Mouse (Mus musculus): ENCODE data around the gene Rab37. TPM values are rescaled to one million over a fixed set of nuclear protein-coding genes. Genes with fewer than 3 reads are reported as not detected.

Gene Rab37
- polyA plus RNA-seq (2012; rRNA removed): 0.60 and 0.72 TPM in 2 replicates

- DNase-seq (ENCODE audit: low read depth): no peak
Measured at GRCm38 (mm10) chr11:115091362-115091901, at the start of gene Rab37. Rab37 (plus strand) TSS chr11:115091431.

- no peak for DNase-seq (ENCODE audit: low read depth)
Measured at GRCm38 (mm10) chr11:115048259-115048658, 43.0 kb upstream of the Rab37 start, which contains the start of gene Cd300ld3. Cd300ld3 (minus strand) TSS chr11:115048409.

DNA sequence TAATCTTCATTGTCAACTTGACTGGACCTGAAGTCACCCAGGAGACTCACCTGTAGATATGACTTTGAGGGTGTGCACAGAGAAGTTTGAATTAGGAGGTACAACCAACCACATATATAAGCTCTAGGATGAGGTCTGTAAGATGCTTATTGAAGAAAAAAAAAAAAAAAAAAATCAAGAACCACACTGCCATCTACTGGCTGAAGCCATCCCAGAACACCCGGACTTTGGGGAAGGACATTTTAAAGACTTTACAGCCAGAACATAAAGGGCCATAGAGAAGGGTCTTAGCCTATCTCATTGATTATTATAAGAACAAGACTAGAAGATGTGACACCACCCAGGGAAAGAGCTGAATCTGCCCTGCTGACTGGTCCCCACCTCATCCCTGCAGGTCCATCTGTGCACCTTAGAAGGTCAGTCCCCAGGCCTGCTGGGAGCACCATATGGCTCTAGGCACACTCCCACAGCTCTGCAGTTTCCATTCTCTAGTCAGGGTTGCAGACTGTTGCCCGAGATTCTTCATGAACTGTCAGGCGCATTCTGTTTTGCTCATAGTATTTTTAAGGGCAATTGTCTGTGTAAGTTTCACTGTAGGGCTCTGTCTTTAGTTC is 41.8 kb upstream of the Rab37 start:
- DNase-seq (ENCODE audit: low read depth): no peak

GRCm38 (mm10) chr11:115052206-115052605 is 39.0 kb upstream of the Rab37 start:
- no peak for DNase-seq (ENCODE audit: low read depth)

DNA sequence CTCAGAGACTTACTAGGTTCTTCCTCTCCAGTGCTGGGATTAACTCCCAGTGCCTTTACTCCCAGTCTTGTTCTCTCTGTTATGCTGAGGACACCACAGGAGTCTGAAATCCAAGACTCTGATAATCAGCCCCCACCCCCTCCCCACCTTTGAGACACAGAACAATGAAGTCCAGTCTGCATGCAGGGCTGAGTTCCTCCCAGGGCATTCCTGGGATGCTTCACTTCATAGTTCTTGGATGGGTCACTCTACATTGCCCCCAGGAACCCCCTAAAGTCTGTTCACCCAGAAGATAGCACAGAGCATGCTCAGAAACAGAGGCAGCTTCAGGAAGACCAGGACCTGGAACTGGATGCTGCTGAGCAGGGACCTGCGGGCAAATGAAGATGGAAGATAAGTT is 38.2 kb upstream of the Rab37 start:
- no peak for DNase-seq (ENCODE audit: low read depth)

GRCm38 (mm10) chr11:115054537-115054936 is 36.7 kb upstream of the Rab37 start:
- DNase-seq (ENCODE audit: low read depth): no peak

DNA sequence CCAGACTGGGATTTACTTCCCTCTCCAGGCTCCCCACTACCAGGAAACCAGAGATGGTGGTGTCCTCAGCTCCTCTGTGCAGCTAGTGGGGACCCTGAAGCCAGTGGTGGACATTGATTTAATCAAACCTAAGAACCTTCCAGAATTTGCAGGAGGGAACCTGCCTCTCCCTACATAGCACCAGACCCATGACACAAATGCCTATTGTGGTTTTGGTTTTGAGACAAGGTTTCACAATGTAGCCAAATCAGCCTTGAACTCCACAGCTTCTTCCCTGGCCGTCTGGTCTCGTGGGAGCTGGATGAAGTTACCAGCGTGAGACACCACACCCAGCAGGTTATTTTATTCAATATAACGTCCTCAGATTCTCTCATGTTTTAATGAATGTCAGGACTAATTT is 32.5 kb upstream of the Rab37 start:
- DNase-seq (ENCODE audit: low read depth): no peak

GRCm38 (mm10) chr11:115059797-115060196 is 31.4 kb upstream of the Rab37 start:
- no peak for DNase-seq (ENCODE audit: low read depth)

DNA sequence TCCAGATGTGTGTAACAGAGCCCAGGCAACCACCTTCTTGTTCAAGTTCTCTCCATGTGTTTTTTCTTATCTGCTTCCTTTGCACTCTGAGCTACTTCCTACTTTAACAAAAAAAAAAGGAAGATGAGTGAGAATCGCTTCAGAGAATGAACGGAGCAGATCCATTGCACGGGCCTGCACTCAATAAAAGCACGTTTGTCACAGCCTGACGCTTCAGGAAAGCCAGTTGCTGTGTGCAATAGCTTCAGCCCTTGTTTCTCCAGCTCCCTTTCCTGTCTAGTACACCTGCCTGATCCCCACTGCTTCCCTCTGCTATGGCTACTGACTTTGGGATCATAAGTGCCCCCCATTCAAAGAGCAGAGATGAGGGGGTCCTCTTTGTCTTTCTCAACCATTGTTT is 29.2 kb upstream of the Rab37 start, which contains the start of gene Cd300e:
Gene Cd300e (minus strand): TSS at position 101 of the 400 bp plus-strand sequence.
- DNase-seq (ENCODE audit: low read depth): no peak

DNA sequence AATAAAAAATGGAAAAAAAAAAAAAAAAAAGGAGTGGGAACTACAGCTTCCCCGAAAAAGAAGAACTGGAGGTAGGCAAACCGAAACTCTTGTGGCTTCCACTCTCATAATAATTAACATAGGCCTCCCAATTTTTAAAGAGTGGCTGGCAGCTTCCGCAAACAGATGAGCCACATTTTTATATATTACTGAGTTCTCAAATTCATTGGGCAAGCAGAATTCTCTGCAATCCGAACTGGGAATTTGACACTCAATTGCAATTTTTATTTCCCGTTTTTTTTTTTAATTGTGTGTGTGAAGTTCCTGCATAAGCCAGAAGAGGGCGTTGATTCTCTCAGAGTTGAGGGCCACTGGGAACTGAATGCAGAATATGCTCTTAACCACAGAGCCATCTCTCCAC is 24.5 kb upstream of the Rab37 start:
- DNase-seq (ENCODE audit: low read depth): no peak

DNA sequence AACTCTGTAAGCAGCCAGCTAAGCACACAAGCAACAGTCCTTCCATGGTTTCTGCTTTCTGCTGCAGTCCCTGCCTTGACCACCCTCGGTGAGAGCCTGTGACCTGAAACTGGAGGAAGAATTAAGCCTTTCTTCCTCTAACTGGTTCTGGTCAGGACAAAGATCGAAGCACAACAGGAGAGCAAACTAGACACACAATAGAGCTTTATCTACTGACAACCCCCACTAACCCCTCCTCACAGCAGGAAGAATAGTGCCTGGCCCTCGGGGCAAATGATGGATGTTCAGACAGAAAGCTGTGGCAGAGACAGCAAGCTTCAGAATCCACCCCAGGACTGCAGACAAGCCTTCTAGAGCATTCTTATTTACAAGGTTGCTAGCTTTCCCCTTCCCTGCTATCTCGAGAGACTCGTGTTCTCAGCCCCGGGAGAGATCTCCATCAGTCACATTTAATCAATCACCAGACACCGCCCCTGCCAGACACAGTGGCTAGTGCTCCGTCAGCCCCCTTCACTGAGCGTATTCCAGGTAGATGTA is 20.1 kb upstream of the Rab37 start:
- no peak for DNase-seq (ENCODE audit: low read depth)

GRCm38 (mm10) chr11:115071631-115072294 is 19.5 kb upstream of the Rab37 start:
- no peak for DNase-seq (ENCODE audit: low read depth)

- DNase-seq (ENCODE audit: low read depth): no peak
Measured at GRCm38 (mm10) chr11:115073002-115073401, 18.2 kb upstream of the Rab37 start.

GRCm38 (mm10) chr11:115075407-115075806 is 15.8 kb upstream of the Rab37 start:
- DNase-seq (ENCODE audit: low read depth): no peak

GRCm38 (mm10) chr11:115075859-115076258 is 15.4 kb upstream of the Rab37 start:
- no peak for DNase-seq (ENCODE audit: low read depth)

DNA sequence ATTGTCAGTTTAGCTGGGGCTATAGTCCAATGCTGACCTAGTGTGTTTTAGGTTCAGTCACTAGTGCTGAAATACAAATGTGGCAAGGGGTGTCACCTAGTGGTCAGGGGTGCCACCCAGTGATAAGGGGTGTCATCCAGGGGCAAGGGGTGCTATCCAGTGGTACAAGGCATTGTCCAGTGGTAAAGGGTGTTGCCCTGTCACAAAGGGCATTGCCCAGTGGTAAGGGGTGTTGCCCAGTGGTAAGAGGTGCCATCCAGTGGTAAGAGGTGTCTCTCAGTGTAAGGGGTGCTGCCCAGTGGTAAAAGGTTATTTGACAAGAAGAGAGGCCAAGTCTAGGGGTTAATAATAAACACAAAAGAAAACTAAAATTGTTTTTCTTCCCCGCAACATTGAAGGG is 13.8 kb upstream of the Rab37 start:
- DNase-seq (ENCODE audit: low read depth): no peak

DNA sequence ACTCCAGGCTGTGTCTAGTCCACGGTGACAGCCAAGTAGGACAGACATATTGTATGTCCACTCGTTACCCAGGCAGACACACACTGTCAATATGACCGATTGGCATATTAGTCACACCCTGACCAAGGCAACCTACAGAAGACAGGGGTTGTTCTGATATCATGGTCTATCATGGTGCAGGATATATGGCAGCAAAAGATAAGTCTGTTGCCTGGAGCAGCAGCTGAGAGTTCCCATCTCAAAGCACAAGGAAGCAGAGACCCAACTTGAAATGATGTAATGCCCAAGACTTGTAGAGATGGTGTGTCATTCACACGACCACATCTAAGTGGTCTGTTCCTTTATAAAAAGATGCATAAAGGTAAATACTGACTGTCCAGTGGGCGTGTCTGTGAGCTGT is 12.6 kb upstream of the Rab37 start:
- DNase-seq (ENCODE audit: low read depth): no peak

DNA sequence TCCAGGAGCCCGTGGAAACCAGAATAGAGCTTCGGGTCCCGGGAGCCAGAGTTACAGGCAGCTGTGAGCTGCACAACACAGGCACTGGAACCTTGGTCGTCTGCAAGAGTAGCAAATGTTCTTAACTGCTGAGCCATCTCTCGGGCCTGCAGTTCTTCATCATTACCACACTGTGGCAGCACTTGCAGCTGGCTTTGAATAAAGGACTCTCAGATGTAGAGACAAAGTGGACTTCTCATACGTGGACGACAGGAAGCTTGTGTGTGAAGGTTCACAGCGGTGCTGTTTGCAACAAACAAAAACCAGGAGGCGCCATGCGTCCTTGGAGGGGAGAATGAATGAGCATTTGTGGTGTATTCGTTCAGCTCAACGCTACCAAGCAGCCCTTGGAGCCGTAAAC is 10.3 kb upstream of the Rab37 start:
- DNase-seq (ENCODE audit: low read depth): no peak

- DNase-seq (ENCODE audit: low read depth): no peak
Measured at GRCm38 (mm10) chr11:115081373-115081772, 9.9 kb upstream of the Rab37 start.

GRCm38 (mm10) chr11:115082196-115082595 is 9.0 kb upstream of the Rab37 start:
- DNase-seq (ENCODE audit: low read depth): no peak

DNA sequence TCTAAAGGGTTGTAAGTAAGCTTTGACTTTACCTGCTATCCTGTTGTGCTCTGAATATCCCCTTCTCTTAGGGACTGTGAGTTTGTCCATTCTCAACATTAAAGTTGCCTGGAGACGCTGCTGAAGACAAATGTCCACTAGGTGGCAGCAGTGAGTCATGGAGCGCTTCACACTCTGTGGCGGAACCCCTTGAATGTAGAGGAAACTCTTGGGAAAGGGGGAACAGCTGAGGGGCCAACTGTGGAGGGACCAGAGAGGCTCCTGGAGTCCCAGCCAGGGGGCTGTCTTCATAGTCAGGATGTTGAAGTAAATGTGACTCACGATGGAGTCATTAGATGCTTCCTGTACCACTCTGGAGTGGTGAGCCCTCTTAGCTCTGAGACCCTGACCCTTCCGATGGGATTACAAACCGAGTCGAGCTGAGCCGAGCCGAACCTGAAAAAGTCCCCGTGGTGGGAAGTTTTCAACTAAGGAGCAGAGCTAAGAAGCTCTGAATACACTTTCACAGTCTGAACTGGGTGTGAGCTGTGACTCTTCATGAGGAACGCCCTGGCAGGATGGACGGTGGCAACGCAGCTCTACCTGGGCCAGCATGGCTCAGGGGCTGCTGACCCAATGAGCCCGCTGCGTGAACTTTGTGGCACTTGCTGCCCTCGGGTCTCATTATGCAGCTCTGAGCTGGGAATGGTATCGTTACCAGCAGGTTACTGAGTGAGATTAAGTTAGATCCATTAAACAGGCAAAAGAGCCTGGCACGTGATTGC is 7.7 kb upstream of the Rab37 start:
- no peak for DNase-seq (ENCODE audit: low read depth)

DNA sequence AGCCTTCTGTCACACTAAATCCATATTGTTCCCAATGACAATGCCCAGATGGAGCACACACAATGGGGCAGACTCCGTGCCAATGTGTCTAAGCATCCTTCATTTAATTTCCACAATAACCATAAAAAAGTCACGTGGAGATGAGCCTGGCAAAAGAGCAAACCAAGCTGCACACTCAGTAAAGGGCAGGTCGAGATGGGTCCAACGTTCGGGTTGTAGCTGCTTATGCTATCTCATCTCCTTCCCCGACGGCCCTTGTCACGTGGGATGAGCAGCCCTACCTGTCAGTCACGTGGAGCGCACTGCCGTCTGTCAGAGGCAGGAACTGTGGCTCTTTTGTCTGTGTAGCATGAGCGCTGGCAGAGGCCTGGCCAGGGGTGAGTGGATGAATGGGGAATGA is 6.6 kb upstream of the Rab37 start:
- DNase-seq (ENCODE audit: low read depth): no peak

All from gonadal fat pad, adult 2 months (tissue).